In the genomic region with DNA sequence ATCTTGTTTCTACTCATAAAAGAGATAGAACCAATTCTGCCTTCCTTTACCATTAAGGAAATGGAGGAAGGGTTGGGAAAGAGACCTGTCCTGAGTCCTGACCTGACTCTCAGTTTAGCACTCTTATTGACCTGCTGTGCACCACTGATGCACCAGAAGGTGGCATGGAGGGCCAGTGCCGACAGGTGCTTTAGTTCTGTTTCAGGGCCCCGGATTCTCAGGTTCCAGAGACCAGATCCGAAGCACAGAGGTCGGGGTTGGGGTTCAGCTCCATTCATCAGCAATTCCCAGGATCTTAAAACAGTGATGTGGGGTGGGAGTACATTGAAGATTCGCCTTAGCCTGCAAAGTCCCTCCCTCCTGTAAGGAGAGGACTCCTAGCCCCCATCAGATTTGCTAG, we compare ENCODE assay signal across 8 mouse cellular contexts. TPM values are rescaled to one million over a fixed set of nuclear protein-coding genes. Genes with fewer than 3 reads are reported as not detected.
DNase-seq lines count a peak whose midpoint lies in the region; ATAC-seq and TF ChIP-seq lines count a peak whose summit lies in the region.

No protein-coding gene starts in this region.

- peak overlapping the region; percentile 41; the same call in 1 of the 2 replicates for H3K9ac ChIP-seq in heart, embryonic 13.5 days
- no peak overlapping the region for H3K9ac ChIP-seq in MEL (ENCODE audit: control insufficient read depth, low read depth, low read length, poor library complexity, severe bottlenecking)
- H3K9ac ChIP-seq in hindbrain, embryonic 11.5 days (ENCODE audit: low read depth, low read length), result no peak overlapping the region
- peak overlapping the region; percentile 17; the same call in 1 of the 2 replicates for H3K9ac ChIP-seq in midbrain, embryonic 11.5 days (ENCODE audit: low read length)

- under 1% methylated on average over 5 of the region's 5 CpGs for WGBS in heart, embryonic 13.5 days
- WGBS in hindbrain, embryonic 11.5 days, result 3% methylated on average over 5 of the region's 5 CpGs
- WGBS in midbrain, embryonic 11.5 days, result 2% methylated on average over 5 of the region's 5 CpGs

- peaks cover 4% of the 10 kb centered on the region; the same call in 1 of the 2 replicates for H3K36me3 ChIP-seq in heart, embryonic 13.5 days
- no peaks in the 10 kb centered on the region for H3K36me3 ChIP-seq in MEL (ENCODE audit: control insufficient read depth in 1 of 2, insufficient read depth in 2 of 2, low read length in 2 of 2)
- no peaks in the 10 kb centered on the region for H3K36me3 ChIP-seq in hindbrain, embryonic 11.5 days (ENCODE audit: control insufficient read depth, insufficient read depth, low read length)
- H3K36me3 ChIP-seq in midbrain, embryonic 11.5 days (ENCODE audit: control insufficient read depth, insufficient read depth, low read length), result no peaks in the 10 kb centered on the region

- no peak for DNase-seq in heart, postnatal 14 days
- no peak for DNase-seq in MEL (ENCODE audit: low read depth, low spot score)
- no peak for DNase-seq in hindbrain, embryonic 11.5 days (ENCODE audit: low spot score)
- no peak for DNase-seq in midbrain, embryonic 11.5 days (ENCODE audit: low spot score, missing footprints)
- no peak for DNase-seq in embryo, embryonic 11 days
- DNase-seq in embryo, embryonic 9.5 days (ENCODE audit: extremely low spot score), result no peak

- intact Hi-C loops in heart, postnatal 14 days (cut with DNase I), result loop anchor here (5.0 kb wide), 1 partner anchor 159 kb away; the partner anchor contains the start of gene Carhsp1

- no peak for TF ChIP-seq RAD21 in MEL (IDR thresholded peaks at IDR 0.05; ENCODE audit: low read depth, low read length)

- no peak overlapping the region for H3K27ac ChIP-seq in heart, embryonic 13.5 days (replicated peaks)
- no peak overlapping the region for H3K27ac ChIP-seq in MEL (ENCODE audit: control insufficient read depth, low read depth, low read length)
- no peak overlapping the region for H3K27ac ChIP-seq in hindbrain, embryonic 11.5 days (ENCODE audit: low read depth, low read length)
- H3K27ac ChIP-seq in midbrain, embryonic 11.5 days (ENCODE audit: low read depth, low read length), result no peak overlapping the region

- H3K4me3 ChIP-seq in heart, embryonic 13.5 days, result peak overlapping the region; percentile 70
- H3K4me3 ChIP-seq in MEL (ENCODE audit: control insufficient read depth in 1 of 2, insufficient read depth in 1 of 2, low read depth in 2 of 2, low read length in 2 of 2), result peak overlapping the region; percentile 32 to 41; a peak in 2 of 4 replicates
- H3K4me3 ChIP-seq in hindbrain, embryonic 11.5 days (ENCODE audit: low read depth, low read length), result peak overlapping the region; percentile 42
- H3K4me3 ChIP-seq in midbrain, embryonic 11.5 days (ENCODE audit: low read depth, low read length), result 0 out of 2 replicates have a peak overlapping the region, but pooled peaks have one; percentile 2

- no peak for ATAC-seq in heart, embryonic 13.5 days (ENCODE audit: extremely low read depth, insufficient number of reproducible peaks, low FRiP score, low TSS enrichment)
- no peak; the same call in 1 of the 2 replicates for ATAC-seq in hindbrain, embryonic 11.5 days (ENCODE audit: low FRiP score)
- no peak; the same call in 1 of the 2 replicates for ATAC-seq in midbrain, embryonic 11.5 days (ENCODE audit: low FRiP score)
- ATAC-seq in activated CD4-positive, CD25-positive, alpha-beta regulatory T cell, adult 4 months, result no peak

- no peaks in the 10 kb centered on the region for H3K79me2 ChIP-seq in MEL (ENCODE audit: control insufficient read depth, insufficient read depth, low read length, poor library complexity)

- H3K4me1 ChIP-seq in heart, embryonic 13.5 days, result peaks cover 26% of the 10 kb centered on the region
- H3K4me1 ChIP-seq in MEL (ENCODE audit: control insufficient read depth in 1 of 2, insufficient read depth in 2 of 2, low read length in 2 of 2), result 0 out of 4 replicates have a peak, but pooled peaks cover 0 to 3% of the 10 kb centered on the region in 2 experiments
- peaks cover 6% of the 10 kb centered on the region; the same call in 1 of the 2 replicates for H3K4me1 ChIP-seq in hindbrain, embryonic 11.5 days (replicated peaks; ENCODE audit: control insufficient read depth, insufficient read depth, low read length)
- peaks cover 6% of the 10 kb centered on the region; the same call in 1 of the 2 replicates for H3K4me1 ChIP-seq in midbrain, embryonic 11.5 days (ENCODE audit: control insufficient read depth, insufficient read depth, low read length)

- TF ChIP-seq EP300 in MEL (IDR thresholded peaks at IDR 0.05; ENCODE audit: low read depth in 1 of 2, low read length in 2 of 2), result no peak

- no peaks in the 10 kb centered on the region for H3K27me3 ChIP-seq in heart, embryonic 13.5 days (replicated peaks)
- H3K27me3 ChIP-seq in MEL (ENCODE audit: control insufficient read depth in 1 of 2, insufficient read depth in 2 of 2, low read length in 2 of 2), result peaks cover 3 to 9% of the 10 kb centered on the region in 2 experiments; a peak in 2 of 4 replicates
- no peaks in the 10 kb centered on the region for H3K27me3 ChIP-seq in hindbrain, embryonic 11.5 days (ENCODE audit: control insufficient read depth, insufficient read depth, low read length)
- H3K27me3 ChIP-seq in midbrain, embryonic 11.5 days (ENCODE audit: control insufficient read depth, insufficient read depth, low read length), result peaks cover 4% of the 10 kb centered on the region

- no peak for TF ChIP-seq CTCF in MEL (IDR thresholded peaks at IDR 0.05 in 2 of 3, conservative IDR thresholded peaks at IDR 0.05 in 1 of 3; ENCODE audit: control insufficient read depth in 1 of 3, insufficient read depth in 1 of 3, low read depth in 2 of 3, low read length in 3 of 3, poor library complexity in 1 of 3, severe bottlenecking in 1 of 3)

- no peak for TF ChIP-seq POLR2A in MEL (IDR thresholded peaks at IDR 0.05; ENCODE audit: control insufficient read depth in 1 of 2, insufficient read depth in 1 of 2, low read depth in 1 of 2, low read length in 2 of 2, poor library complexity in 1 of 2)

- H3K9me3 ChIP-seq in heart, embryonic 13.5 days, result no peaks in the 10 kb centered on the region
- no peaks in the 10 kb centered on the region for H3K9me3 ChIP-seq in MEL (replicated peaks; ENCODE audit: insufficient read depth, low read length)
- H3K9me3 ChIP-seq in hindbrain, embryonic 11.5 days (ENCODE audit: control insufficient read depth, low read length), result no peaks in the 10 kb centered on the region
- no peaks in the 10 kb centered on the region for H3K9me3 ChIP-seq in midbrain, embryonic 11.5 days (ENCODE audit: control insufficient read depth, low read length)

- peak overlapping the region; percentile 83 for H3K4me2 ChIP-seq in heart, embryonic 13.5 days
- H3K4me2 ChIP-seq in hindbrain, embryonic 11.5 days (replicated peaks; ENCODE audit: low read depth, low read length), result peak overlapping the region; percentile 38
- H3K4me2 ChIP-seq in midbrain, embryonic 11.5 days, result peak overlapping the region; percentile 76

TF ChIP-seq in MEL, 35 proteins besides CTCF, POLR2A, EP300 and RAD21:
- TF ChIP-seq MAZ (IDR thresholded peaks at IDR 0.05; ENCODE audit: low read depth, low read length) (no peak), ZNF384 (IDR thresholded peaks at IDR 0.05; ENCODE audit: low read depth, low read length) (no peak), USF2 (IDR thresholded peaks at IDR 0.05; ENCODE audit: borderline replicate concordance in 1 of 2, insufficient read depth in 1 of 2, low read depth in 1 of 2, low read length in 2 of 2) (no peak), ZMIZ1 (IDR thresholded peaks at IDR 0.05; ENCODE audit: low read depth, low read length) (no peak), TBP (IDR thresholded peaks at IDR 0.05; ENCODE audit: low read depth, low read length) (no peak), MAX (IDR thresholded peaks at IDR 0.05; ENCODE audit: low read length) (no peak), ELF1 (IDR thresholded peaks at IDR 0.05; ENCODE audit: low read depth, low read length) (no peak), RCOR1 (IDR thresholded peaks at IDR 0.05; ENCODE audit: low read depth, low read length) (no peak), USF1 (IDR thresholded peaks at IDR 0.05; ENCODE audit: low read depth, low read length) (no peak), NRF1 (IDR thresholded peaks at IDR 0.05; ENCODE audit: insufficient read depth, low read depth, low read length, poor library complexity, severe bottlenecking) (no peak), GATA1 (IDR thresholded peaks at IDR 0.05; ENCODE audit: low read depth, low read length) (no peak), SMC3 (IDR thresholded peaks at IDR 0.05; ENCODE audit: low read depth, low read length) (no peak), ETS1 (IDR thresholded peaks at IDR 0.05; ENCODE audit: low read depth, low read length) (no peak), E2F4 (IDR thresholded peaks at IDR 0.05; ENCODE audit: borderline replicate concordance, low read depth, low read length) (no peak), MXI1 (IDR thresholded peaks at IDR 0.05; ENCODE audit: low read depth, low read length) (no peak), HCFC1 (IDR thresholded peaks at IDR 0.05; ENCODE audit: low read depth, low read length) (no peak)

RNA-seq across cellular contexts. Expression of gene Abat, which starts 0.4 kb away (rescaled TPM):
- polyA plus RNA-seq in heart, embryonic 13.5 days (2015; fragmentation: Nextera tagmentation; extraction: Ambion mirVana), result 41.2 and 41.3 TPM in 2 replicates
- total RNA-seq in heart, postnatal 14 days (2021), result 1 to 10 TPM; 5.7 to 6.6 TPM
- 0.23 and 0.27 TPM in 2 replicates for total RNA-seq in MEL (2012; rRNA removed)
- polyA plus RNA-seq in MEL (2012; ENCODE audit: insufficient read depth in 1 of 2, insufficient read length in 2 of 2, low read depth in 1 of 2, low replicate concordance in 2 of 2, missing spikeins in 1 of 2), result under 1 TPM in 1 of 2 experiments, not detected in 1; 0.77 TPM
- 27.4 and 33.1 TPM in 2 replicates for polyA plus RNA-seq in hindbrain, embryonic 11.5 days (2014; fragmentation: Nextera tagmentation; extraction: Ambion mirVana)
- polyA plus RNA-seq in midbrain, embryonic 11.5 days (2014; fragmentation: Nextera tagmentation; extraction: Ambion mirVana), result 18.1 and 19.6 TPM in 2 replicates
- 1 to 10 TPM; 1.3 TPM for polyA plus RNA-seq in activated CD4-positive, CD25-positive, alpha-beta regulatory T cell, adult 4 months (2017; shearing (Covaris generic))

RNA-seq across cellular contexts. Expression of gene Mettl22, which starts 42.2 kb away (rescaled TPM):
- 33.4 and 41.6 TPM in 2 replicates for polyA plus RNA-seq in heart, embryonic 13.5 days (2015; fragmentation: Nextera tagmentation; extraction: Ambion mirVana)
- 10 to 100 TPM; 21.4 to 25.3 TPM for total RNA-seq in heart, postnatal 14 days (2021)
- total RNA-seq in MEL (2012; rRNA removed), result 11.7 and 12.0 TPM in 2 replicates
- polyA plus RNA-seq in MEL (2012; ENCODE audit: insufficient read depth in 1 of 2, insufficient read length in 2 of 2, low read depth in 1 of 2, low replicate concordance in 2 of 2, missing spikeins in 1 of 2), result 10 to 100 TPM in 1 of 2 experiments, not detected in 1; 19.0 TPM
- 21.1 and 24.2 TPM in 2 replicates for polyA plus RNA-seq in hindbrain, embryonic 11.5 days (2014; fragmentation: Nextera tagmentation; extraction: Ambion mirVana)
- polyA plus RNA-seq in midbrain, embryonic 11.5 days (2014; fragmentation: Nextera tagmentation; extraction: Ambion mirVana), result 17.6 and 24.3 TPM in 2 replicates
- polyA plus RNA-seq in activated CD4-positive, CD25-positive, alpha-beta regulatory T cell, adult 4 months (2017; shearing (Covaris generic)), result 10 to 100 TPM; 16.4 to 32.0 TPM

Comparison
In these comparisons a context has a peak if more than half of its experiments do, and no peak if none do; other contexts are left out.
1. H3K4me3 ChIP-seq: peak in every context shown above with its lines; median percentile 70 in heart, embryonic 13.5 days; 42 in hindbrain, embryonic 11.5 days; 36 in MEL; 2 in midbrain, embryonic 11.5 days.
2. H3K9ac ChIP-seq: peak in heart, embryonic 13.5 days (single experiment) and midbrain, embryonic 11.5 days (single experiment); none in MEL (single experiment) and hindbrain, embryonic 11.5 days (single experiment).
3. Peak in every context shown above with its lines, with median percentiles within 50 percentile points of each other: H3K4me2 ChIP-seq.